8 mouse cellular contexts compared by ENCODE assay signal in the genomic region with DNA sequence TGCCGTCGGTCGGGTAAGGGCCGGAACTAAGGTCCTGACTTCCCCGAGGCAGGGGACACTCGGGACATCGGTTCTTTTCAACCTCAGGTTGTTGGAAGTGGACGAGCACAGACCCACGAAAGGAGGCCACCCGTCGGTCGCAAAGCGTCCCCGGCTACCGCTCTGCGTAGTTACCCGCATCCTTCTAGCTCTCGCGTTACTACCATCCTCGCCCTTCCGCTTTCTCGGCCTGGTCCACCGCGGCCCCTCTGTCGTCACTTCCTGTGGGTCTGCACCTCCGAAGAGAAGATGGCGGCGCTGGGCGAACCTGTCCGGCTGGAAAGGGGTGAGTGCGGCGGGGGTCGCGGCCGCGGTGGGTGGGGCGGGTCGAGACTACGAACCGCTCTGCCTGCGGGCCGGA. TPM values are rescaled to one million over a fixed set of nuclear protein-coding genes. Genes with fewer than 3 reads are reported as not detected.
A peak's percentile ranks its signal among the peaks of the same experiment; 100 is the strongest.
DNase-seq lines count a peak whose midpoint lies in the region; ATAC-seq and TF ChIP-seq lines count a peak whose summit lies in the region.

Gene Lin7c, plus strand, starts transcription at position 257 of the 400 bp plus-strand sequence.

- peak within 1 kb of the TSS; percentile 60 for H3K4me2 ChIP-seq in forebrain, postnatal 0 days (ENCODE audit: low read depth)
- H3K4me2 ChIP-seq in lung, embryonic 14.5 days = peak within 1 kb of the TSS; percentile 79

- TF ChIP-seq POLR2A in cerebellum, adult 2 months (IDR thresholded peaks at IDR 0.05; ENCODE audit: borderline replicate concordance, insufficient read depth, low read length) = peak; percentile 92

- H3K4me3 ChIP-seq in cerebellum, adult 2 months (replicated peaks; ENCODE audit: insufficient read depth, low read depth, low read length) = peak within 1 kb of the TSS; percentile 91
- H3K4me3 ChIP-seq in forebrain, postnatal 0 days (ENCODE audit: low read depth, low read length) = peak within 1 kb of the TSS; percentile 92
- H3K4me3 ChIP-seq in lung, embryonic 14.5 days (ENCODE audit: low read depth, low read length) = peak within 1 kb of the TSS; percentile 96

- WGBS in cerebellum, adult 2 months = under 1% methylated on average over 42 of the region's 42 CpGs
- WGBS in forebrain, postnatal 0 days = 2% methylated on average over 42 of the region's 42 CpGs
- under 1% methylated on average over 42 of the region's 42 CpGs for WGBS in lung, embryonic 14.5 days

- H3K27ac ChIP-seq in cerebellum, adult 2 months (ENCODE audit: insufficient read depth, low read length) = peak within 1 kb of the TSS; percentile 86
- peak within 1 kb of the TSS; percentile 90 for H3K27ac ChIP-seq in forebrain, postnatal 0 days (ENCODE audit: low read depth, low read length)
- peak within 1 kb of the TSS; percentile 90 for H3K27ac ChIP-seq in lung, embryonic 14.5 days (ENCODE audit: low read depth)

- H3K27me3 ChIP-seq in cerebellum, adult 2 months (ENCODE audit: control insufficient read depth, insufficient read depth, low read length) = no peaks in the 10 kb centered on the region
- no peaks in the 10 kb centered on the region for H3K27me3 ChIP-seq in forebrain, postnatal 0 days (ENCODE audit: insufficient read depth, low read length)
- H3K27me3 ChIP-seq in lung, embryonic 14.5 days (ENCODE audit: insufficient read depth, low read length) = no peaks in the 10 kb centered on the region

- H3K4me1 ChIP-seq in cerebellum, adult 2 months (ENCODE audit: control insufficient read depth, insufficient read depth, low read length) = peaks cover 3% of the 10 kb centered on the region; the same call in 1 of the 2 replicates
- H3K4me1 ChIP-seq in forebrain, postnatal 0 days (ENCODE audit: insufficient read depth) = peaks cover 9% of the 10 kb centered on the region; the same call in 1 of the 2 replicates
- peaks cover 8% of the 10 kb centered on the region for H3K4me1 ChIP-seq in lung, embryonic 14.5 days (ENCODE audit: insufficient read depth)

- no peak for TF ChIP-seq CTCF in cerebellum, adult 2 months (IDR thresholded peaks at IDR 0.05; ENCODE audit: borderline replicate concordance, insufficient read depth, low read depth, low read length)
- no peak for TF ChIP-seq CTCF in forebrain, postnatal 0 days (IDR thresholded peaks at IDR 0.05; ENCODE audit: low read depth)
- no peak for TF ChIP-seq CTCF in lung, embryonic 14.5 days (IDR thresholded peaks at IDR 0.05; ENCODE audit: low read depth)

- H3K9ac ChIP-seq in forebrain, postnatal 0 days = peak within 1 kb of the TSS; percentile 95
- peak within 1 kb of the TSS; percentile 95 for H3K9ac ChIP-seq in lung, embryonic 14.5 days

- peak; percentile 84 for DNase-seq in MEL-GATA-1-ER (ENCODE audit: extremely low read depth, low read depth)
- peak; percentile 94 to 95 for DNase-seq in cerebellum, adult 2 months
- DNase-seq in forebrain, postnatal 0 days = peak; percentile 94
- DNase-seq in heart, postnatal 4 days = peak; percentile 94
- peak; percentile 91 to 93 for DNase-seq in layer of hippocampus, adult 8-10 months (ENCODE audit: low spot score in 2 of 2)
- peak; percentile 97 for DNase-seq in lung, embryonic 14.5 days
- peak; percentile 96 for DNase-seq in testis, postnatal 14 days (ENCODE audit: low spot score)

- ATAC-seq in forebrain, postnatal 0 days = peak; percentile 100
- ATAC-seq in lung, embryonic 14.5 days (ENCODE audit: insufficient read depth) = peak; percentile 100
- peak; percentile 99 for ATAC-seq in neutrophil, adult 5-6 weeks (ENCODE audit: extremely low read depth, insufficient number of reproducible peaks, low FRiP score, poor library complexity, severe bottlenecking)

- H3K36me3 ChIP-seq in forebrain, postnatal 0 days (ENCODE audit: insufficient read depth) = peaks cover 13% of the 10 kb centered on the region
- H3K36me3 ChIP-seq in lung, embryonic 14.5 days (ENCODE audit: insufficient read depth) = peaks cover 15% of the 10 kb centered on the region

- H3K9me3 ChIP-seq in forebrain, postnatal 0 days (ENCODE audit: low read length) = no peaks in the 10 kb centered on the region
- no peaks in the 10 kb centered on the region for H3K9me3 ChIP-seq in lung, embryonic 14.5 days (ENCODE audit: low read depth, low read length)

RNA-seq across cellular contexts. Expression of gene Lin7c, which starts in this region (rescaled TPM):
- polyA plus RNA-seq in cerebellum, adult 2 months (2012; rRNA removed) = 35.5 and 41.3 TPM in 2 replicates
- 205 and 283 TPM in 2 replicates for total RNA-seq in forebrain, postnatal 0 days (2014; rRNA removed)
- 138 and 175 TPM in 2 replicates for polyA plus RNA-seq in forebrain, postnatal 0 days (2015; fragmentation: Nextera tagmentation; extraction: Ambion mirVana)
- 10 to 100 TPM; 55.2 to 57.5 TPM for total RNA-seq in heart, postnatal 4 days (2021)
- total RNA-seq in layer of hippocampus, adult 8-10 months (2022) = 100 to 1,000 TPM in 2 of 4 experiments, 10 to 100 TPM in 2; 96.1 to 116 (median 102) TPM
- 60.0 and 61.1 TPM in 2 replicates for polyA plus RNA-seq in lung, embryonic 14.5 days (2014; fragmentation: Nextera tagmentation; extraction: Ambion mirVana)
- total RNA-seq in neutrophil, adult 5-6 weeks (2017) = 82.5 and 96.6 TPM in 2 replicates

Comparison
In these comparisons a context has a peak if more than half of its experiments do, and no peak if none do; other contexts are left out.
1. Peak in every context shown above with its lines: DNase-seq, ATAC-seq, H3K4me3 ChIP-seq and H3K27ac ChIP-seq.